Mouse (Mus musculus): ENCODE results near the gene Olfr688.

- TF ChIP-seq ZNF384 (IDR thresholded peaks at IDR 0.05; ENCODE audit: low read depth, low read length) (no peak), CHD2 (IDR thresholded peaks at IDR 0.05; ENCODE audit: low read depth, low read length) (no peak), HCFC1 (IDR thresholded peaks at IDR 0.05; ENCODE audit: borderline replicate concordance, insufficient read depth, low read length) (no peak), MAFK (IDR thresholded peaks at IDR 0.05; ENCODE audit: insufficient read depth, low read depth, low read length) (no peak), ZC3H11A (IDR thresholded peaks at IDR 0.05; ENCODE audit: borderline replicate concordance, low read depth, low read length) (no peak)
Measured at GRCm38 (mm10) chr7:105248197-105248596, 39.7 kb upstream of the Olfr688 start.
